In genomic region chr8:77714455-77714854, GRCm38 (mm10) we compare ENCODE assay signal across 19 mouse cellular contexts. TPM values are rescaled to one million over a fixed set of nuclear protein-coding genes. Genes with fewer than 3 reads are reported as not detected.
DNase-seq lines count a peak whose midpoint lies in the region; ATAC-seq lines count a peak whose summit lies in the region.
"Had no signal": no experiment of that assay in that cellular context is flagged by ENCODE, and none has a peak within 500 bp of the region (broad histone marks: within the 10 kb centered on the region; RNA-seq: fewer than 3 reads in every experiment).

No protein-coding gene starts in this region.

- no peak overlapping the region for H3K9ac ChIP-seq in forebrain, embryonic 15.5 days (replicated peaks)
- H3K9ac ChIP-seq in forebrain, embryonic 11.5 days (ENCODE audit: low read length): no peak overlapping the region
- no peak overlapping the region for H3K9ac ChIP-seq in midbrain, embryonic 11.5 days (ENCODE audit: low read length)
- no peak overlapping the region for H3K9ac ChIP-seq in midbrain, embryonic 16.5 days (ENCODE audit: low read depth, low read length)
- H3K9ac ChIP-seq in forebrain, embryonic 16.5 days (replicated peaks; ENCODE audit: low read depth, low read length): no peak overlapping the region
- no peak overlapping the region for H3K9ac ChIP-seq in intestine, embryonic 15.5 days
- H3K9ac ChIP-seq: hindbrain, embryonic 12.5 days; neural tube, embryonic 12.5 days had no signal

- no peaks in the 10 kb centered on the region for H3K4me1 ChIP-seq in forebrain, embryonic 15.5 days
- H3K4me1 ChIP-seq in forebrain, embryonic 11.5 days (replicated peaks; ENCODE audit: control insufficient read depth, insufficient read depth, low read length): no peaks in the 10 kb centered on the region
- H3K4me1 ChIP-seq in midbrain, embryonic 11.5 days (ENCODE audit: control insufficient read depth, insufficient read depth, low read length): no peaks in the 10 kb centered on the region
- no peaks in the 10 kb centered on the region for H3K4me1 ChIP-seq in midbrain, embryonic 16.5 days (ENCODE audit: control insufficient read depth, insufficient read depth, low read length)
- no peaks in the 10 kb centered on the region; the same call in 1 of the 2 replicates for H3K4me1 ChIP-seq in forebrain, embryonic 16.5 days (replicated peaks; ENCODE audit: control insufficient read depth, insufficient read depth, low read length)
- peaks cover 11% of the 10 kb centered on the region; the same call in 1 of the 2 replicates for H3K4me1 ChIP-seq in intestine, embryonic 15.5 days (replicated peaks)
- H3K4me1 ChIP-seq: megakaryocyte, embryonic 14.5 days; neural tube, embryonic 12.5 days had no signal

- H3K9me3 ChIP-seq in forebrain, embryonic 15.5 days: no peaks in the 10 kb centered on the region
- H3K9me3 ChIP-seq in forebrain, embryonic 11.5 days (ENCODE audit: control insufficient read depth, low read length): no peaks in the 10 kb centered on the region
- H3K9me3 ChIP-seq in midbrain, embryonic 11.5 days (ENCODE audit: control insufficient read depth, low read length): no peaks in the 10 kb centered on the region
- no peaks in the 10 kb centered on the region for H3K9me3 ChIP-seq in midbrain, embryonic 16.5 days (replicated peaks; ENCODE audit: control insufficient read depth, low read length, poor library complexity, severe bottlenecking)
- H3K9me3 ChIP-seq in forebrain, embryonic 16.5 days (ENCODE audit: control insufficient read depth, low read length): no peaks in the 10 kb centered on the region
- H3K9me3 ChIP-seq in intestine, embryonic 15.5 days: no peaks in the 10 kb centered on the region
- H3K9me3 ChIP-seq: hindbrain, embryonic 12.5 days; megakaryocyte, embryonic 14.5 days; neural tube, embryonic 12.5 days had no signal

- H3K4me2 ChIP-seq in forebrain, embryonic 15.5 days (replicated peaks): no peak overlapping the region
- H3K4me2 ChIP-seq in forebrain, embryonic 11.5 days (ENCODE audit: low read depth, low read length, severe bottlenecking): no peak overlapping the region
- no peak overlapping the region for H3K4me2 ChIP-seq in midbrain, embryonic 11.5 days
- H3K4me2 ChIP-seq in midbrain, embryonic 16.5 days (ENCODE audit: low read length): no peak overlapping the region
- no peak overlapping the region for H3K4me2 ChIP-seq in forebrain, embryonic 16.5 days (ENCODE audit: low read length)
- no peak overlapping the region for H3K4me2 ChIP-seq in intestine, embryonic 15.5 days (replicated peaks)
- H3K4me2 ChIP-seq: hindbrain, embryonic 12.5 days; liver, embryonic 11.5 days; neural tube, embryonic 12.5 days had no signal

- ATAC-seq in forebrain, embryonic 15.5 days (replicated peaks): peak; percentile 75
- no peak for ATAC-seq in forebrain, embryonic 11.5 days (replicated peaks; ENCODE audit: low FRiP score)
- no peak for ATAC-seq in midbrain, embryonic 11.5 days (ENCODE audit: low FRiP score)
- ATAC-seq in midbrain, embryonic 16.5 days: no peak
- peak; percentile 67 for ATAC-seq in forebrain, embryonic 16.5 days
- no peak for ATAC-seq in monocyte, adult 5-6 weeks (replicated peaks; ENCODE audit: insufficient number of reproducible peaks, low FRiP score, low TSS enrichment, poor library complexity, severe bottlenecking)
- ATAC-seq in intestine, embryonic 15.5 days: no peak
- no peak for ATAC-seq in granulocyte monocyte progenitor cell, adult 5-6 weeks (replicated peaks; ENCODE audit: poor library complexity, severe bottlenecking)

- no peaks in the 10 kb centered on the region for H3K27me3 ChIP-seq in forebrain, embryonic 15.5 days
- no peaks in the 10 kb centered on the region for H3K27me3 ChIP-seq in forebrain, embryonic 11.5 days (ENCODE audit: control insufficient read depth, insufficient read depth, low read length)
- H3K27me3 ChIP-seq in midbrain, embryonic 11.5 days (ENCODE audit: control insufficient read depth, insufficient read depth, low read length): no peaks in the 10 kb centered on the region
- no peaks in the 10 kb centered on the region for H3K27me3 ChIP-seq in midbrain, embryonic 16.5 days (ENCODE audit: control insufficient read depth, insufficient read depth, low read depth, low read length)
- H3K27me3 ChIP-seq in forebrain, embryonic 16.5 days (replicated peaks; ENCODE audit: control insufficient read depth, insufficient read depth, low read length): no peaks in the 10 kb centered on the region
- no peaks in the 10 kb centered on the region for H3K27me3 ChIP-seq in intestine, embryonic 15.5 days (replicated peaks)
- H3K27me3 ChIP-seq: hindbrain, embryonic 12.5 days; megakaryocyte, embryonic 14.5 days; neural tube, embryonic 12.5 days had no signal

- H3K36me3 ChIP-seq in forebrain, embryonic 15.5 days: no peaks in the 10 kb centered on the region
- no peaks in the 10 kb centered on the region for H3K36me3 ChIP-seq in forebrain, embryonic 11.5 days (ENCODE audit: control insufficient read depth, insufficient read depth, low read length)
- H3K36me3 ChIP-seq in midbrain, embryonic 11.5 days (ENCODE audit: control insufficient read depth, insufficient read depth, low read length): no peaks in the 10 kb centered on the region
- H3K36me3 ChIP-seq in midbrain, embryonic 16.5 days (ENCODE audit: control insufficient read depth, insufficient read depth, low read length): no peaks in the 10 kb centered on the region
- H3K36me3 ChIP-seq in forebrain, embryonic 16.5 days (ENCODE audit: control insufficient read depth, insufficient read depth): no peaks in the 10 kb centered on the region
- H3K36me3 ChIP-seq in intestine, embryonic 15.5 days: no peaks in the 10 kb centered on the region
- H3K36me3 ChIP-seq: hindbrain, embryonic 12.5 days; neural tube, embryonic 12.5 days had no signal

- 61% methylated on average over 7 of the region's 7 CpGs for WGBS in forebrain, embryonic 15.5 days
- WGBS in forebrain, embryonic 11.5 days: 81% methylated on average over 7 of the region's 7 CpGs
- WGBS in midbrain, embryonic 11.5 days: 81% methylated on average over 7 of the region's 7 CpGs
- WGBS in midbrain, embryonic 16.5 days: 78% methylated on average over 7 of the region's 7 CpGs
- 64% methylated on average over 7 of the region's 7 CpGs for WGBS in forebrain, embryonic 16.5 days
- WGBS in intestine, embryonic 15.5 days: 67% methylated on average over 7 of the region's 7 CpGs

- no peak overlapping the region for H3K4me3 ChIP-seq in forebrain, embryonic 15.5 days
- no peak overlapping the region for H3K4me3 ChIP-seq in forebrain, embryonic 11.5 days (ENCODE audit: low read depth, low read length)
- H3K4me3 ChIP-seq in midbrain, embryonic 11.5 days (ENCODE audit: low read depth, low read length): no peak overlapping the region
- no peak overlapping the region for H3K4me3 ChIP-seq in midbrain, embryonic 16.5 days (ENCODE audit: low read depth, low read length)
- no peak overlapping the region for H3K4me3 ChIP-seq in forebrain, embryonic 16.5 days (replicated peaks; ENCODE audit: low read length)
- no peak overlapping the region for H3K4me3 ChIP-seq in intestine, embryonic 15.5 days (replicated peaks)
- H3K4me3 ChIP-seq: gastrocnemius, adult 2 months; heart, adult 2 months; hindbrain, embryonic 12.5 days; megakaryocyte, embryonic 14.5 days; neural tube, embryonic 12.5 days had no signal

- no peak for DNase-seq in forebrain, embryonic 11.5 days (ENCODE audit: low spot score)
- DNase-seq in midbrain, embryonic 11.5 days (ENCODE audit: low spot score, missing footprints): peak; percentile 73
- DNase-seq: adrenal gland, postnatal 14 days; B cell, adult 2 months; cerebellum, adult 8-10 months; gastrocnemius, adult 2 months; heart, adult 2 months; lung, adult 2 months; spleen, adult 18-20 months had no signal

- H3K27ac ChIP-seq in forebrain, embryonic 15.5 days (replicated peaks): no peak overlapping the region; the same call in 1 of the 2 replicates
- H3K27ac ChIP-seq in forebrain, embryonic 11.5 days (ENCODE audit: low read depth, low read length): no peak overlapping the region
- H3K27ac ChIP-seq in midbrain, embryonic 11.5 days (ENCODE audit: low read depth, low read length): no peak overlapping the region
- H3K27ac ChIP-seq in midbrain, embryonic 16.5 days (ENCODE audit: low read length): no peak overlapping the region
- no peak overlapping the region for H3K27ac ChIP-seq in forebrain, embryonic 16.5 days (ENCODE audit: low read length)
- H3K27ac ChIP-seq in intestine, embryonic 15.5 days: no peak overlapping the region
- H3K27ac ChIP-seq: heart, adult 2 months; hindbrain, embryonic 12.5 days; neural tube, embryonic 12.5 days had no signal

RNA-seq across cellular contexts. Expression of gene Ednra, which starts 9.8 kb away (rescaled TPM):
- polyA plus RNA-seq in forebrain, embryonic 15.5 days (2015; fragmentation: Nextera tagmentation; extraction: Ambion mirVana): 4.0 and 4.2 TPM in 2 replicates
- polyA plus RNA-seq in forebrain, embryonic 11.5 days (2014; fragmentation: Nextera tagmentation; extraction: Ambion mirVana): 17.7 and 21.8 TPM in 2 replicates
- 13.4 and 17.9 TPM in 2 replicates for polyA plus RNA-seq in midbrain, embryonic 11.5 days (2014; fragmentation: Nextera tagmentation; extraction: Ambion mirVana)
- polyA plus RNA-seq in midbrain, embryonic 16.5 days (2015; fragmentation: Nextera tagmentation; extraction: Ambion mirVana): 5.1 and 6.2 TPM in 2 replicates
- polyA plus RNA-seq in forebrain, embryonic 16.5 days (2015; fragmentation: Nextera tagmentation; extraction: Ambion mirVana): 4.3 and 4.6 TPM in 2 replicates
- not detected in 3 replicates for total RNA-seq in monocyte, adult 5-6 weeks (2017)
- polyA plus RNA-seq in intestine, embryonic 15.5 days (2015; fragmentation: Nextera tagmentation; extraction: Ambion mirVana): 18.8 and 20.3 TPM in 2 replicates
- total RNA-seq in granulocyte monocyte progenitor cell, adult 5-6 weeks (2014; fragmentation: Nextera tagmentation): not detected in 2 replicates
- 0.82 TPM in 1 of 2 replicates, not detected in the other for total RNA-seq in granulocyte monocyte progenitor cell, adult 5-6 weeks (2017)

Comparison
In these comparisons a context has a peak if more than half of its experiments do, and no peak if none do; other contexts are left out.
1. ATAC-seq: peak in forebrain, embryonic 15.5 days (single experiment) and forebrain, embryonic 16.5 days (single experiment); none in forebrain, embryonic 11.5 days (single experiment), midbrain, embryonic 11.5 days (single experiment), midbrain, embryonic 16.5 days (single experiment), monocyte, adult 5-6 weeks (single experiment), intestine, embryonic 15.5 days (single experiment) and granulocyte monocyte progenitor cell, adult 5-6 weeks (single experiment).